Mouse (Mus musculus) large intestine, adult 2 months (tissue): ENCODE measurements at regions not wholly inside any gene's neighbourhood (a gene's known extent, or its start where the extent isn't known, plus 50 kb on each side); places are given as distances from the start of the nearest gene placed in this dataset.
"Not testable (repeated sequence)": the region's sequence is repeated elsewhere in the genome, so short reads cannot be mapped to it uniquely, and the experiment has no call there.

Source experiments
- DNase-seq: peaks from one replicate; pipeline ENCODE4 v3.0.0-alpha.2; 2012; ENCODE audit warnings: low read depth, low spot score
- WGBS: fragments of 180-500 bp; shearing (Covaris S2); methylation state at CpG from one replicate; pipeline ENCODE4 v1.1.7; 2018; 5-methylcytosine and 5-hydroxymethylcytosine counted together

GRCm38 (mm10) chr3:22285904-22286303 is 209.5 kb downstream of the Tbl1xr1 start:
- WGBS: 96% methylated on average over 2 of the region's 2 CpGs
- DNase-seq: no peak

- DNase-seq: no peak
- 71% methylated on average over 3 of the region's 3 CpGs for WGBS
These were observed 217.0 kb downstream of the Tbl1xr1 start for GRCm38 (mm10) chr3:22293466-22293865.

- WGBS: 100% methylated on average over 1 of the region's 1 CpGs
- DNase-seq: not testable (repeated sequence)
These were observed 217.6 kb downstream of the Tbl1xr1 start for GRCm38 (mm10) chr3:22294081-22294480.

- DNase-seq: not testable (repeated sequence)
- WGBS: 85% methylated on average over 1 of the region's 1 CpGs
These were observed 220.5 kb downstream of the Tbl1xr1 start for GRCm38 (mm10) chr3:22296925-22297324.

- DNase-seq: not testable (repeated sequence)
- 65% methylated on average over 1 of the region's 1 CpGs for WGBS
These were observed 221.4 kb downstream of the Tbl1xr1 start for GRCm38 (mm10) chr3:22297831-22298230.

- no peak for DNase-seq
- WGBS: 86% methylated on average over 5 of the region's 5 CpGs
These were observed 224.1 kb downstream of the Tbl1xr1 start for GRCm38 (mm10) chr3:22300553-22300952.

- no peak for DNase-seq
- 80% methylated on average over 5 of the region's 5 CpGs for WGBS
These were observed 225.6 kb downstream of the Tbl1xr1 start for GRCm38 (mm10) chr3:22301991-22302517.

- no peak for DNase-seq
- WGBS: 37% methylated on average over 1 of the region's 1 CpGs
These were observed 227.7 kb downstream of the Tbl1xr1 start for GRCm38 (mm10) chr3:22304145-22304544.

- 73% methylated on average over 4 of the region's 4 CpGs for WGBS
- DNase-seq: no peak
These were observed 230.2 kb downstream of the Tbl1xr1 start for GRCm38 (mm10) chr3:22306624-22307023.

GRCm38 (mm10) chr3:22308962-22309361 is 232.5 kb downstream of the Tbl1xr1 start:
- WGBS: 5% methylated on average over 4 of the region's 4 CpGs
- peak; percentile 36 for DNase-seq

- DNase-seq: no peak
- 85% methylated on average over 10 of the region's 10 CpGs for WGBS
These were observed 240.2 kb downstream of the Tbl1xr1 start for GRCm38 (mm10) chr3:22316466-22317185.

GRCm38 (mm10) chr3:22320425-22320824 is 244.0 kb downstream of the Tbl1xr1 start:
- 92% methylated on average over 1 of the region's 1 CpGs for WGBS

GRCm38 (mm10) chr3:22331240-22331639 is 254.8 kb downstream of the Tbl1xr1 start:
- 56% methylated on average over 1 of the region's 1 CpGs for WGBS
- no peak for DNase-seq

More at GRCm38 (mm10) chr3:22320425-22320824, 244.0 kb downstream of the Tbl1xr1 start:
- not testable (repeated sequence) for DNase-seq
